Mouse (Mus musculus): ENCODE measurements around the gene Runx2. TPM values are rescaled to one million over a fixed set of nuclear protein-coding genes. Genes with fewer than 3 reads are reported as not detected.

The Runx2 gene
- 10 to 100 TPM; 24.3 to 35.2 TPM for total RNA-seq (2021)
- long read RNA-seq, experiment 1, partial matches to known transcripts = 0 of 4 reads
- long read RNA-seq, experiment 1, other reads (novel, unspliced or antisense) = 4 of 4 reads
- long read RNA-seq, experiment 2, partial matches to known transcripts = 0 of 2 reads
- long read RNA-seq, experiment 2, other reads (novel, unspliced or antisense) = 2 of 2 reads

GRCm38 (mm10) chr17:44814508-44815175, at the start of gene Runx2:
Gene Runx2, minus strand, starts transcription at chr17:44814797.
- no peak for DNase-seq

DNA sequence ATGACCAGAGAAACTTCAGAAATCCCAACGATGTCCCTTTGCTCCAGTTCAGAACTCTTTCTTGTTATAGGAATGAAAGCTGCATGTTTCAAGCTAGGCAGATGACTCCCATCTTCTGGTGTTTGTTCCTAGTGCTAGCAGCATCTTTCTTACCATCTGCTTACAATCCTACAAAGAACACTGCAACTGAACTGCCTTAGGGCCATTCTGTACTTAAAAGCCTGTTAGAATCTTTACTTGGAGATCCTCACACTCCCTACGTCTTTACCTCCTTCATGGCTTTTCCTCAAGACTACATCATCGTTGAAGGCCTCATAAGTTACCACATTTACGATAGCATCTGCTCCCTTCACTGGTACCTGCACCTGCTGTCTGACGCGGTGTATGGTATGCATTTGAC, 48.6 kb upstream of the Runx2 start:
- no peak for DNase-seq

GRCm38 (mm10) chr17:44842184-44842583, 27.6 kb upstream of the Runx2 start:
- DNase-seq = no peak

DNA sequence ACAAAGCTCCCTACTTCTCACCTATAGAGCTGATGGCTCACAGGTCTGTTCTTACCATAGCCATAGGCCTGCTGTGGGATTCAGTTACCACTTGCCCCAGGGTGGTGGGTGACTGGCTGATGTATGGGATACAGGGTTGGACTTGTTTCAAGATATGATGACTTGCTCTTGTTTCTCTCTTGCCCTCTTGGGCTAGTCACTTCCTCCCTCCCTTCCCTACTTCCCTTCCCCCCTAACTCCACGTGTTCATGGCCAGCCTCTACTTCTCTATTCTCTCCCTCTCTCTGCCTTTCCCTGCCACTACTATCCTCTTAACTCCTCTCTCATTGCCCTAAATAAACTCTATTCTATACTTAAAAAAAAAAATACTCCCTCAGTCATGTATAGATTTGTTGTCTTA, 16.6 kb upstream of the Runx2 start:
- no peak for DNase-seq

GRCm38 (mm10) chr17:44829587-44829986, 15.0 kb upstream of the Runx2 start:
- DNase-seq = no peak

DNA sequence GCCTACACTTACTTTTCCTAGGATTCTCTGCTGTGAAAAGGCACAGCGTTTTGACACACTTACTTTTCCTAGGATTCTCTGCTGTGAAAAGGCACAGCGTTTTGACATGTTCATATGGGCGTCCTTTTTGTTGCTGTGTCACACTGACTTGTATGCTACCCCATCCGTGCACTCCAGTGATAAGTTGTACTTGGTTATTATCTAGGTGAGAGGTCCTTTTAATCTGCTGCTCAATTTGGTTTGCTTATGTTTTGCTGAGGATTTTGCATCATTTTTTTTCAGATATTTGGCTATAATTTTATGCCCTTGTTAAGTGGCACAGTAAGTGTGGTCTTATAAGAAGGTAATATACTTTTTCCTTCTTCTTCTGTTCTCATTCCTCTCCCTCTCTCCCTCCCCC, 13.4 kb upstream of the Runx2 start:
- DNase-seq = no peak

- DNase-seq = no peak
These were observed 12.5 kb upstream of the Runx2 start for GRCm38 (mm10) chr17:44827124-44827523.

GRCm38 (mm10) chr17:44821940-44822339, 7.3 kb upstream of the Runx2 start:
- no peak for DNase-seq

GRCm38 (mm10) chr17:44819816-44820215, 5.2 kb upstream of the Runx2 start:
- DNase-seq = no peak

- no peak for DNase-seq
These were observed 4.2 kb upstream of the Runx2 start for GRCm38 (mm10) chr17:44818825-44819224.

DNA sequence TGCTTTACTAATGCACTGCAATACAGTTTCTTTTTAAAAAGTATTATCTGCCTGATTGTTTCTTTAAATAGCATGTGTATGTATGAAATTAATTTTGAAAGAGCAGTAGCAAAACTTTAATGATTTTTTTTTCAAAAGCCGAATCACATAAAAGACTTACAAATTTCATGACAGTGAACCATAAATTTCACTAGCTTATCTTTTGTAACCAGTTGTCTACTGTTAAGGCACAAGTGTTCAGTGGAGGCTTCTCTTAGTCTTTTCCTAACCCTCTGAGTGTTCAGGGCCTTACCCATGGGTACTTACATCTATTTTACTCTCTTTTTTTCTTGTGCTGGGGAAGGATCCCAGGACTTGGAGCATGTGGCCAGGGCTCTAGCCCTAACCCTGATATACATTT, 7.6 kb downstream of the Runx2 start:
- DNase-seq = no peak

DNA sequence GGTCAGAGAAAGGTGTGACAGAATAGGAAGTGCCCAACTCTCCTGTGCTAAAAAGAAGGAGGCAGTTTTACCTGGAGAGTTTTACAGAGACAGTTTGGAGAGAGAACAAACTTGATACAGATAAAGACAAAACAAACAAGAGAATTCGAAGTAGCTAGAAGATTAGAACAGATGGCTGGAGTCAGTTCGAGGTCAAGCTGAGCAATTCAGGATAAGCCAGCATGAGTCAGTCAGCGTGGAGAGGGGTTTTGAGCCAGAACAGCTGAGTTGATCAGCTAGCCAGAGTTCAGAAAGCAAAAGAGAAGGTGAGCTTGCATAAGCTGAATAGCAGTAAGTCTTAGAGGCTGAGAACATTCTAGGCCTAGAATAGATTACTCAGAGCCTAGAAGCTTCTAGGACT, 17.3 kb downstream of the Runx2 start:
- DNase-seq = peak; percentile 53 to 58

- DNase-seq = no peak
These were observed 22.2 kb downstream of the Runx2 start for GRCm38 (mm10) chr17:44792218-44792917.

DNA sequence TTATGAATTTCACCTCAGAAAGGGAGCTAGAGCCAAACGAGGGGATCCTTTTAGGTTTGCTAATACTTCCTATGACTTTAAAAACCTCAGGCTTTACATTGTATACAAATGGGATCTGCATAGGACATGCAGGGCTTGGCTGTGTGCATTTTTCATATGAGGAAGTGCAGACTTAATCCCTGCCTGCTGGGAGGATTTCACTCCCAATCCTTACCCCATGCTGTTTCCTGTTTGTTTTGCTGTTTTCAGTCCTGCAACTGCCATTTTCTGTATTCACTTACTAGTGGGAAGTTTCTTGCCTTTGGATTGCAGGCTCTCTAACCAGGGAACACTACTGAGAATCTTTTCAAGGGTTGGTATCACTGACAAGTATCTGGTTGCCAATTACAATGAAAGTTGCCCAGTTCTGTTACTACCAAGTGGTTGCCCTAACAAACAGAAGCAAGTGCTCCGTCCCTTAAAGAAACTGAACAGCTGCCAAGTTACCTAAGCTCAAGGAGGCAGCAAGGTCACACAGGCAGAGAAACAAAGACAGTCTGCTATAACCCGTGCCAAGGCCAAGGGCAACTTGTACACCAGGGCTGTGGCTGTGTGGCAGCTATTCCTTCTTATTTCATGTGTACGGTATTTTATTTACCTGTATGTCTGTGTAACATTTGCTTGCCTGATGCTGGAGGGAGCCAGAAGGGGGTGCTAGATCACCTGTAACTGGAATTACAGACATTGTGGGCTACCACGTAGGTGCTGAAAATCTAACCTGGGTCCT, 25.4 kb downstream of the Runx2 start:
- DNase-seq = peak; percentile 10 to 30

- DNase-seq = no peak
These were observed 31.5 kb downstream of the Runx2 start for GRCm38 (mm10) chr17:44783143-44783542.

DNA sequence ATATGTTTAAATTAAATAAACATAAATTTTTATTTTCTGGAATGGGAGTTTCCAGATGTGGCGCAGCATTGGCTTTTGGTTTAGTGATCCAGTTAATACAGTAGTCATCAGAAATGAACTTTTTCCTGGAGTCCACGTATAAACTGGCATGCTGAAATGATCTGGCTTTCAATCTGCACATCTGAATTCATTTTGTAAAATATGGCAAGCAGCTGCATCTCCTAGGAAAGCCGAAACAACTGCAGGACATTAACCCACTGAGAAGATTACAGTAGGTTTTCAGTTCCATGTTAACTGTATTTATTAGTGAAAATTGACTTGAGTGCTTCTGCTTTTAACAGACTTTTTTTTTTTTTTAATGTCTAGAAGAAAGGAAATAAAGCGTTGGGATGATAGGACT, 32.2 kb downstream of the Runx2 start:
- DNase-seq = no peak

- no peak for DNase-seq
These were observed 34.2 kb downstream of the Runx2 start for GRCm38 (mm10) chr17:44780353-44780752.

GRCm38 (mm10) chr17:44778141-44778540, 36.5 kb downstream of the Runx2 start:
- no peak for DNase-seq

- DNase-seq = peak; percentile 71 to 81
These were observed 37.2 kb downstream of the Runx2 start for GRCm38 (mm10) chr17:44777337-44777804.

DNA sequence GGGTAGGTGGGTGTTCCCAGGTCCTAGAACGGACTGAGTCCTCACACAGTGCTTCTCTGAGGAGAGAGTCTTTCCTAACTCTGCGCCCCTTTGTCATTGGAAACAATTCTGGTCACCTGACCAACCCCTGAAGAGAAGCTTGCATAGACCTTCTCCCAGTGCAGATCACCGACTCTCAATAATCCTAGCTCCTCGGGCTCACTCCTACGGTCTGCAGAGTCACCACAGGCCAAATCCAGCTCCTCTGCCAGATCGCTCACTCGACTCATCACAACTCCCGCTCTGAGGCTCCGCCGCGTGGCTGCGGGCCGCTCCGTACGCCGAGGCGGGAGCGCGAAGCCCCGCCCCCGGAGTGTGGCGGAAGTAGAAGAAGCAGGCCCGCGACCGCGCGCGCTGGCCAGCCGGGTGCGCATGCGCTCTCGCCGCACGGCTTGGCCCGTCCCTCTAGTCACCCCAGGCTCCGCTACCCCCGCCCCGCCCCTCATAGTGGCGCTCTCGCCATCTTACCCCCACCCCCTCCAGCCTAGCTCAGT, 37.8 kb downstream of the Runx2 start, which contains the start of gene Supt3:
Gene Supt3, plus strand, starts transcription at position 415 of the 533 bp plus-strand sequence.
- DNase-seq = peak; percentile 97 to 99

GRCm38 (mm10) chr17:44772576-44772975, 42.0 kb downstream of the Runx2 start:
- no peak for DNase-seq

- no peak for DNase-seq
These were observed 43.7 kb downstream of the Runx2 start for GRCm38 (mm10) chr17:44770871-44771270.

All from adrenal gland, postnatal 36 days (tissue).